Mouse (Mus musculus): ENCODE data around the gene Syt3. TPM values are rescaled to one million over a fixed set of nuclear protein-coding genes. Genes with fewer than 3 reads are reported as not detected.

Syt3 gene
- total RNA-seq, 2 experiments from 2014 or later: 91.3 to 92.1 TPM

DNA sequence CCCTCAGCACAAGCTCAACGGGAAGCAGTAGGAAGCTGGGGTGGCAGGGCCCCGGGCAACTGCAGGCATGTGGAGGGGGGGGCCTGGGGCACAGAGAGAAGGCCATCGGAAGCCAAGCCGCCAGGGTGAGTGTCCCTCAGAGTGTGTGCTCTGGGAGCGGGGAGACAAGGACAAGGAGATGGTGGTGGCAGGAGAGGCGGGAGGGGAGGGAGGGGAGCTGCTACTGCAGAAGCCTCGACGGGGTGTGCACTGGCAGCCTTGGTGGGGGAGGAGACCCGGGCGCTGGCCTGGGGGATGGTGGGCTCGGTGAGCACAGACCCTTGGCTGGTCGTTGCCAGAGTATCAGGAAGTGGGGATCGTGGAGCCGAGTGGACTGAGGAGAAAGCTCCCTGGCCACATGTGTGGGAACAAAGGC is 58.5 kb downstream of the Syt3 start:
- DNase-seq (ENCODE audit: extremely low spot score in 1 of 2, low spot score in 1 of 2): peak in 1 of 2 experiments; percentile 52

DNA sequence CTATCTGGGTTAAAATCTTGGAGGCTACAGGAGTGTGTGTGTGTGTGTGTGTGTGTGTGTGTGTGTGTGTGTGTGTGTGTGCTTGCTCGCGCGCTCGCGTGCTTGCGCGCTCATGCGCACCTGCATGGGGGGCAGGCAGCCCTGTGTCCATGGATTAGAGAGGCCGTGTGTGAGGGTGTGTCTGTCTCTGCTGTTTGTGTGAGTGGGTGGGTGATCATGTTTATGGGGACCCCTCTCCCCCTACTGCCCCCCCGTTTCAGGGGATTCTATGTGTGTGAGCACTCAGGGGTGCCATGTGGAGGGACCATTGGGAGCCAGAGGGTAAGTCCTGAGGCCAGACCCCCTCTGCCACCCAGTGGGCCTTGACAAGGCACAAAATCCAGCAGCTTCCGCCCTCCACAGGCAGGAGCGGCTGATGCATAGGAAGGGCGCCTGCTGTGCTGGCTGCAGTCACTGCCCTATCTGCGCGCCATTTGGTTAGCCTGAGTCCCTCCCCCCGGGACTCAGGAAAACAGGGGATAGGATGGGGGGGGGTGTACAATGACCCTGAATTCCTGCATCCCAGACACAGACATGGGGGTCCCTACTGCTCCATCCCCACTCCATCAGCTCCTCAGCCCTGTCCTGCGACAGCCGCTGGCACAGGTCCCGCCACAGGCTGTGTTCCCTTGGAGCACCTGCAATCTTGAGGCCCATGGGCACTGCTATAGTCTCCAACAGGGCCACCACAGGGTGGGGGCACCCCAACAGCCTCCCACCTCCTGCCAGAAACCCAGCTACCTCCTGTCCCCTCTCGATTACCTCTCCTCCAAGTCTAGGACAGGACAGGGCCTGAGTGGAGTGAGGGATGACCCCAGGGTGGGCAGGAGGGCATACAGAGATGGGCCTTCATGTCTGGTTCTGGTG is 59.6 kb downstream of the Syt3 start:
- no peak for DNase-seq (ENCODE audit: extremely low spot score in 1 of 2, low spot score in 1 of 2)

DNA sequence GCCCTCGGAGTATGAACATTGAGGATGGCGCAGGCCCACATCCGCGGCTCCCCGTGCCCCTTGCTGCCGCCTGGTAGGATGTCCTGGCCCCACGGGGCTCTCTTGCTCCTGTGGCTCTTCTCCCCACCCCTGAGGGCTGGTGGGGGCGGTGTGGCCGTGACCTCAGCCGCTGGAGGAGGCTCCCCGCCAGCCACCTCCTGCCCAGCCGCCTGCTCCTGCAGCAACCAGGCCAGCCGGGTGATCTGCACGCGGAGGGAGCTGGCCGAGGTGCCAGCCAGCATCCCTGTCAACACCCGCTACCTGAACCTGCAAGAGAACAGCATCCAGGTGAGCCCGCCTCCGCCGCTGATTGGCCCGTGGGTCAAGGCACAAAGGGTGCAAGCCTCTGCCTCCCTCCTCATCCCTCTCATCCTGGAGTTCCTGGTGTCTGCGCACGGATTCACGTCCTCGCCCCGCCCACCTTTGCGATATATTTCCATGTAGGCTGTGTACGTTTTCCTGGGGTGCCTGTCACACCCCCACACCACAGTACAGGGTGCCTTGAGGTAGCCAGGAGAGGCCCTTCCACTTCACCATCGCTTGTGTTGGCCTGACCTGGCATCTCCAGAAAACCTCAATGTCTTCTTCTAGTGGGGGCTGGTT is 61.1 kb downstream of the Syt3 start:
- no peak for DNase-seq (ENCODE audit: extremely low spot score in 1 of 2, low spot score in 1 of 2)

DNA sequence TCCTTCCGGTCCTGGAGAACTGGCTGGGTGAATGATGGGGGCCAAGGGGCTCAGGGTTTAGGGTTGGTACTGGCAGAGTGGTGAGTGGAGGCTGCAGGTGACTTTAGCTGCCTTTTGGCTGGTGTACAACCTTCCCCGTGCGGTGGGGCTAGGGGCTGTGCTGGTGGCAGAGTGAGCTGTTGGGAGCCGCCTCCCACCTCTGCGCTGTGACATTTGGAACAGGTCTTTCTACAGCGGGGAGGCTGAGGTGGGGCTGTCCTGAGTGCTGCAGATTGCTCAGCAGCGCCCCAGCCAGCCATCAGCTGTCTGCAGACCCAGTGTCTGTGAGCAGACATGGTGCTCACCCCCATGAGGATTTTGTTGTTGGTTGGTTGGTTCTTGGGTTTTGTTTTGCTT is 61.6 kb downstream of the Syt3 start:
- no peak for DNase-seq (ENCODE audit: extremely low spot score in 1 of 2, low spot score in 1 of 2)

DNA sequence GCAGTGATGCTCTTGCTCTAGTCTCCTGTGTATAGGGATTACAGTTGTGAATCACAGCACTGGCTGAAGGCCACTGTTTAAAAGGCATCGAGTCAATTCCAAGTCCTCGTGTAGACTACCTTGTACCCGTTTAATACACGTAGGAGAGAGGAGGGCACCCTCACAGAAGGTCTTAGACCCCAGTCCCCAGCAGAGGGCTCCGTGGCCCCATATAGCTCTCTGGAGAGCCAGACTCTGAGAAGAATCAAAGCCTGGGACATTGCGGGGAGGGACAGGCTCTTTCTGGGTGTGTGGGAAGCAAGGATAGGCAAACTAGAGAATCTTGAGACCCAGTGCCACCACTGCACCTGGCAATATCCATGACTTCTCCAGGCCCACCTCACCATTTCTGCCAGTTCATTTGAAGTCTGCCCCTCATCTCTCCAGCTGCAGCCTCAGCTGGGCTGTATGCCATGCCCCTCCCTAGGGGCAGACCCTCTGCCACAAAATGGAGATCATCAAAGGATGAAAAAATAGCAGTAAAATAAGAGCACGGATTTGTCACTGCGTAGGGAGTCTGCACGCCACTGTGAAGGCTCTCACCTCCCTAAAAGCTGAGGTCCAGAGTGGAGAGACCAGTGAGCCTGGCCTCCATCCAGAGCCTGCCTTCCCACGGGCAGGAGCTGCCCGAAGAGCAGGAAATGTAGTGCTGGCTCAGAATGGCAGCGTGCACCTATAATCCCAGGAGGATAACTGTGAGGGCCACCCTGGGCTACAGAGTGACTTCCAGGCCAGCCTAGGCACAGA is 62.4 kb downstream of the Syt3 start:
- no peak for DNase-seq (ENCODE audit: extremely low spot score in 1 of 2, low spot score in 1 of 2)

Other genes with a start within 250 kb of the Syt3 start
- not detected for gene Klk1b16, start 247.3 kb upstream of the Syt3 start, total RNA-seq (2021)
- not detected for gene Klk1b24, start 195.9 kb upstream of the Syt3 start, total RNA-seq (2021)
- not detected for gene Klk1b3, start 185.9 kb upstream of the Syt3 start, total RNA-seq (2021)
- gene Klk1b4, start 176.7 kb upstream of the Syt3 start, total RNA-seq (2021): not detected
- gene Klk1b5, start 168.2 kb upstream of the Syt3 start, total RNA-seq (2021): not detected
- not detected for gene Klk1, start 158.7 kb upstream of the Syt3 start, total RNA-seq (2021)
- not detected for gene Gm36864, start 147.9 kb upstream of the Syt3 start, total RNA-seq (2021)
- 1 to 10 TPM; 1.1 to 1.3 TPM for gene 1700028J19Rik, start 137.4 kb upstream of the Syt3 start, total RNA-seq (2021)
- gene 2410002F23Rik, start 137.4 kb upstream of the Syt3 start, total RNA-seq (2021): 10 to 100 TPM; 75.3 to 94.3 TPM
- not detected for gene Acp4, start 126.7 kb upstream of the Syt3 start, total RNA-seq (2021)
- gene Gm15517, start 122.7 kb upstream of the Syt3 start, total RNA-seq (2021): not detected
- 1 to 10 TPM; 3.1 to 3.5 TPM for gene Clec11a, start 77.2 kb upstream of the Syt3 start, total RNA-seq (2021)
- gene Shank1, start 73.8 kb upstream of the Syt3 start, total RNA-seq (2021): 100 to 1,000 TPM; 502 to 670 TPM
- gene 1700008O03Rik, start 1.7 kb downstream of the Syt3 start, total RNA-seq (2021): 1 to 10 TPM; 3.8 to 4.1 TPM
- 100 to 1,000 TPM; 322 to 333 TPM for gene Lrrc4b, start 44.9 kb downstream of the Syt3 start, total RNA-seq (2021)
- gene Aspdh, start 81.3 kb downstream of the Syt3 start, total RNA-seq (2021): 10 to 100 TPM; 10.9 to 13.2 TPM
- gene Josd2, start 83.9 kb downstream of the Syt3 start, total RNA-seq (2021): 100 to 1,000 TPM; 102 to 107 TPM
- 100 to 1,000 TPM; 207 to 212 TPM for gene Emc10, start 112.4 kb downstream of the Syt3 start, total RNA-seq (2021)
- 10 to 100 TPM; 18.6 to 22.8 TPM for gene Fam71e1, start 112.5 kb downstream of the Syt3 start, total RNA-seq (2021)
- gene Mybpc2, start 140.6 kb downstream of the Syt3 start, total RNA-seq (2021): not detected
- gene Spib, start 148.0 kb downstream of the Syt3 start, total RNA-seq (2021): under 1 TPM; 0.12 TPM
- 1 to 10 TPM; 7.3 to 8.9 TPM for gene Pold1, start 164.7 kb downstream of the Syt3 start, total RNA-seq (2021)
- gene Nr1h2, start 169.8 kb downstream of the Syt3 start, total RNA-seq (2021): 10 to 100 TPM; 60.6 to 66.3 TPM
- gene Napsa, start 188.3 kb downstream of the Syt3 start, total RNA-seq (2021): not detected
- 100 to 1,000 TPM; 167 to 190 TPM for gene Kcnc3, start 206.6 kb downstream of the Syt3 start, total RNA-seq (2021)

Measured in layer of hippocampus, postnatal 25 days (tissue).